Mouse (Mus musculus): ENCODE data around the gene Fam129c. TPM values are rescaled to one million over a fixed set of nuclear protein-coding genes. Genes with fewer than 3 reads are reported as not detected.

Fam129c gene
- total RNA-seq, 2 experiments from 2014 or later, result 0.81 to 1.3 TPM

DNA sequence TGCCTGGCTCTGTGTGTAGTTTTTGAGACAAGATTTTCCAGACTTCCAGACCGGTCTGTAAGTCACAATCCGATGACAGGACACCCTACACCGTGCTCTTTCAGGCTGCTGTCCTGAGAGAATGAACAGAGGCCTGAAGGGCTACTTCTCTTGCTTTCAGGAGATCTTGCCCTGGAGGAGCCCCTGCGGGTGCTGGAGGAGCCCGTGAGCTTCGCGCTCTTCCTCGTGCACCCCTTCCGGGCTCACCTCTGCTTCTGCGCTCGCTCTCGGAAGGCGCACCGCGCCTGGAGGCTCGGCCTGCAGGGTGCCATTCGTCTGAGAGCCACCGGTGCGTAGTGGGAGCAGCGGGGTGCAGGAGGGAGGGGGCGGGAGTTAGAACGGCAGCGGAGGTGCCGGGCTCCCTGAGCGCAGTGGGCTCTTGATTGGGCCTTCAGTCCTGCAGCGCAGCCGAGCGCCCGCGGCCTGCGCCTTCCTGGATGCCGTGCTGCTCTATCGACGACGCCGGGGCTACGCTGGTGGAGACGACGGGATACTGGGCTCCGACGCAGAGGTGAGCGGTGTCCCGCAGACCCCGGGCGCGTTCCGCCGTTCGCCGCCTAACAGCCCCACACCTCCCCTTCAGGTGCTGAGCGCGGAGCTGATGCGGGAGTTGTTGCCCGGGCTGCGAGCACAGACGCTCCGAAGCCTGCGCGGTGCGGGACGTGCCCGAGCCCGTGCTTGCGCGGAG, 4.7 kb downstream of the Fam129c start:
- intact Hi-C loops (cut with DNase I), result no loop called here

DNA sequence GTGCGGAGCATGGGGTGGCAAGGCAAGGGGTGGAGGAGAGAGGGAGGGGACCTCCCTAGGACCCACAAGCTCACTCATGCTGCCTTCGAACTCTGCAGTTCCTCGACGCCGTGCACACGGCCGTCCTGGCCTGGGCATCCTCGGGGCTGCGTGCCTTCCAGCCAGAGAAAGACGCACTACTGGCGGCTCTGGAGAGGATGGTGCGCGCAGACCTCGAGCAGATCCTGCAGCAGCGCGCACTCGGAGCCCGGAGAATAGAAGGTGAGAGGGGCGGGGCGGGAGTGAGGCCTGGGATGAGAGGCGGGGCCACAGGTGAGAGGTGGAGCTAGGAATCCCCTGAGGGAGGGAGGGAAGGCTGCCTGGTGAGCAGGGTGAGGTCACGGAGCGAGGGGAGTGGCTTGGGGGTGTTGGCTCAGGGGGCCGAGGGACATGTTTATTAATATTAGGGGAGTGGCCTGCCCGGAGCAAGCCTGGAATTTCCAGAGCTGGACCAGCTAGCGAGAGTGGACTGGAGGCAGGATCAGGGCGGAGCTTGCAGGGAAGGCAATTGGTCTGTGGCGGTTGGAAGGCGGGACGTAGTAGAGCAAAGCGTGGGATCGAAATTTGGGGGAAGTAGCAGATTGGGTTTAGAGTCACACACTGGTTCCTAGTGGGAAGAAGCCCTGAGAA, 5.4 kb downstream of the Fam129c start:
- intact Hi-C loops (cut with DNase I), result no loop called here
- DNase-seq, result peak; percentile 63 to 76

More for the DNA sequence above, 4.7 kb downstream of the Fam129c start:
- DNase-seq, result no peak

DNA sequence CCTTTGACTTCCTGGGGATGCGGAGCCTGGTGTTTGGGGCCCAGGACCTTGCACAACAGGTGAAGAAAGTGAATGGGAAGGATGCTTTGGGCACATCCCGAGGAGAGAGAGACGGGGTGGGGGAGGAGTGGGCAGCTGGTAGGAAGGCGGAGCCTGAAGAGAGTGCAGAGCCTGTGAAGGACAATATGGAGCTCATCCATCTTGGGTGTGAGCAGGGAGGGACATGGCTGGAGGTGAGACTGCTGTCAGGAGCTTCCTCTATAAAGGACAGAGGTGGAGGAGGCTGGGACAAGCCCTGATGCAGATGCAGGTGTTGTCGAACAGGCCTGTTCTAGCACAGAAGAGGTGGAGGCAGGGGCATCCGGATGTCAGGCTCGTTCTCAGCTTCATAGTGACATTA, 6.6 kb downstream of the Fam129c start:
- no peak for DNase-seq
- intact Hi-C loops (cut with DNase I), result no loop called here

DNA sequence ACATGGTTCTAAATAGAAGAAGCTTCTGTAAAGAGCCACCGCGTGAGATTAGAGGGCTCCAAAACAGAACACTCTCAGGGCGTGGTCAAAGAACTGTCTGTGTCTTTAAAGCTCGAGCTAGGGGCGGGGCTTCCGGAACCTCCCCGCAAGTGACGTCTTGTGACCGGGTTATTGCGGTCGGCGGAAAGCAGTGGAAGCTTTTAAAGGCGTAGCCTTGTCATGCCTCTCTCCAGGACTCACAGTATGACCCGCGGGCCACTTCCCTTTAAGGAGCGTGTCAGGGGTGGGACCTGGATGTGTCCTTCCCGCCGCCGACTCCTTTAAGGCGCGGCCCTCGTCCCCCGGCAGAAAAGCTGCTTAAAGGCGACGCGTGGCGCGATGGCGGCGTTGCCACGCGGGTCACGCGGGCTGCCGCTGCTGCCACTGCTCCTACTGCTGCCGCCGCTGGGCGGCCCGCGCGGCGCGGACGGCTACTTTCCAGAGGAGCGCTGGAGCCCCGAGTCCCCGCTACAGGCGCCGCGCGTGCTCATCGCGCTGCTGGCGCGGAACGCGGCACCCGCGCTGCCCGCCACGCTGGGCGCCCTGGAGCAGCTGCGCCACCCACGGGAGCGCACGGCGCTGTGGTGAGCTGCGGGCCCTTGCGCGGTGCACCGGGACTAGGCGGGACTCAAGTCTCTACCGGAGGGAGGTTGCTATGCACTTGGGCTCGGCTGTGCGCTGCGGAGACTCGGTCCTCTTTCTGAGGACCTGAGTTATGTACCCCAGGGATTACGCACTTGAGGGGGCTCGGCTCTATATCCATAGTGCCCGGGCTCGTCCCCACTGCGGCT, 13.6 kb downstream of the Fam129c start, which contains the start of gene Colgalt1:
Gene Colgalt1, plus strand, starts transcription at position 177 of the 830 bp plus-strand sequence.
- intact Hi-C loops (cut with DNase I), result loop anchor here (5.0 kb wide), 1 partner anchor 51 kb away; no protein-coding TSS in a partner anchor
- peak; percentile 98 for DNase-seq

DNA sequence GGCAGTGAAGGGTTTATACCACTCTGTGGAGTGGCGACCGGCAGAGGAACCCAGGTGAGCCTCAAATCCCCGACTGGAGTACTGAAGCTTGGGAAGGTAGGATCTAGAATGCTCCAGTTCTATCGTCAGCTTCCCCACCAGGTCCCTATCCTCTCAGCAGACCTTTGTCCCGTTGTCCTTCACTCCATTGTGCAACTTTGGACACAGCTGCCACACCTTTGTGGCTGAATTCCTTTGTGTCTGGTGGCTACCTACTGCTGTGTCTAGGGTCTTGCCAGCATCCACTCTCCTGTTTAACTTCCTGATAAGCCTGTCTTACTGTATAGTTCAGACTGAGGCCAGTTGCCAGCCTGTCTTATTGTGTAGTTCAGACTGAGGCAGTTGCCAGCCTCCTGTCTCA, 14.7 kb downstream of the Fam129c start:
- intact Hi-C loops (cut with DNase I), result loop anchor here (5.0 kb wide), 1 partner anchor 50 kb away; no protein-coding TSS in a partner anchor
- DNase-seq, result no peak

DNA sequence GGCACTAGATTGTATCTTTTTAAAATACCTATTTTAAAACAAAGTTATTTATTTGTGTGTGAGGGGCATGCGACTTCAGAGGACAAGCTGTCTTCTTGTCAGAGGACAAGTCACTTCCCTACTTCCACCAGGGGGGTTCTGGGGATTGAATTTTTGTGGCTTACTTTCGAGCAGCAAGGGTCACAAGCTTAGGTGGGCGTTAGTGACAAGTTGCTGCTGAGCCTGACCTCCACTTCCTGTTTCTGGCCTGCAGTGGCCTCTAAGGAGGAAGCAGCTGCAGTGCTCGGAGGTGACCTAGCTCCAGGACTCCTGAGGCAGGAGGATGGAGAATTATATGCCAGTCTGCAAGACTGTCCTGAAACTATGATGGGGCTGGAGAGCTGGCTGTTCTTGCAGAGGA, 16.0 kb downstream of the Fam129c start:
- intact Hi-C loops (cut with DNase I), result loop anchor here (5.0 kb wide), 1 partner anchor 49 kb away; no protein-coding TSS in a partner anchor
- no peak for DNase-seq

DNA sequence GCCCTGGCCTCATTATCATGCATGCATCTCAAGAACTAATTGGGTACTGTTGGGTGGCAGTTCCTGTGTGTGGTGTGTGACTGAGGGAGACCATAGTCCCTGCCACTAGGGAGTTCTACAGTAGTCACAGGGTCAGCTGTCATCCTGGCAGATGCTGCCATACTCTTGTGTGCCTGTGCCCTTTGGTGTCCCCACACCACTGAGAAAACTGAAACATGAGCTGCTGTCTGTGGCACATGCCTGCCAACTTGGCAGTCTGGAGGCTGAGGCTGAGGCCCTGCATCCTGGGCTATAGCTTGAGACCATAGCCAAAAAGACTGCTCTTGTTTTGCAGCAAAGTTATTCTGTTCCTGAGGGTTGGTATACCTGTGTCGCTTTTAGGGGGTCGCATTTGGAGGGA, 22.3 kb downstream of the Fam129c start:
- intact Hi-C loops (cut with DNase I), result no loop called here
- DNase-seq, result no peak

DNA sequence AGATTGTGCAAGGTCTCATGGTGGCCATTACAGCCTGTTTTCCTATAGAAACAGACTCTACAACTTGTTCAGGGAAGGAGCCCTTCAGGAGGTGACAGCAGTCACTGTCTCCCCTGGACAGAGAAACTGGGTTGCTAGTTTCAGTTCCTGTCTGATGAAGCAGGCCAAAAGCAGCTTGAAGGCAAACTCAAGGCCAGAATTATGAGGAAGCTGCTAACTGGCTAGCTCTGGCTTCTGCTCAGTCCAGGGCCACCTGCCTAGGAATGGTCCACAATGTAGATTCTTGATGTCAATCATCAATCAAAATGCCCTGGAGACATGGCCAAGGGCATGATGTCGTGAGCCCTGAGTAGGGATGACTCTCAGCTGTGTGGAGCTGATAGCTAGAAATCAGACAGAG, 27.6 kb downstream of the Fam129c start:
- no peak for DNase-seq
- intact Hi-C loops (cut with DNase I), result no loop called here

DNA sequence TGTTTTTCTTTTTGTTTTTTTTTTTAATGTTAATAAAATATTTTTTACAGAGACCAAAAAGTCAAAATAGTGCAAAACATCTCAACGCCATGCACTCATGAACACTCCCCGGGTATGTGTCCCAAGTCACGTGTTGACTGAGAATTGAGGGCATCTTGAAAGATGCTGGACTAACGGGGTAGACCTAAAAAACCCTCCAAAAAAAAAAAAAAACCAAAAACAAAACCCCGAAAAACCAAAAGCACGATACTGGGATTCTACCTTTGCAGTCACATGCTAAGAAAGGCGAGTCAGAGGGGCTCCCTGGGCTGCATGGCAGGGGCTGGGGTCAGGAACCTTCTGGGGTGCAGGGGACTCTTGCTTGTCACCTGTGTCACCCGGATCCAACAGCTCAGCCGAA, 29.3 kb downstream of the Fam129c start:
- no peak for DNase-seq
- intact Hi-C loops (cut with DNase I), result no loop called here

DNA sequence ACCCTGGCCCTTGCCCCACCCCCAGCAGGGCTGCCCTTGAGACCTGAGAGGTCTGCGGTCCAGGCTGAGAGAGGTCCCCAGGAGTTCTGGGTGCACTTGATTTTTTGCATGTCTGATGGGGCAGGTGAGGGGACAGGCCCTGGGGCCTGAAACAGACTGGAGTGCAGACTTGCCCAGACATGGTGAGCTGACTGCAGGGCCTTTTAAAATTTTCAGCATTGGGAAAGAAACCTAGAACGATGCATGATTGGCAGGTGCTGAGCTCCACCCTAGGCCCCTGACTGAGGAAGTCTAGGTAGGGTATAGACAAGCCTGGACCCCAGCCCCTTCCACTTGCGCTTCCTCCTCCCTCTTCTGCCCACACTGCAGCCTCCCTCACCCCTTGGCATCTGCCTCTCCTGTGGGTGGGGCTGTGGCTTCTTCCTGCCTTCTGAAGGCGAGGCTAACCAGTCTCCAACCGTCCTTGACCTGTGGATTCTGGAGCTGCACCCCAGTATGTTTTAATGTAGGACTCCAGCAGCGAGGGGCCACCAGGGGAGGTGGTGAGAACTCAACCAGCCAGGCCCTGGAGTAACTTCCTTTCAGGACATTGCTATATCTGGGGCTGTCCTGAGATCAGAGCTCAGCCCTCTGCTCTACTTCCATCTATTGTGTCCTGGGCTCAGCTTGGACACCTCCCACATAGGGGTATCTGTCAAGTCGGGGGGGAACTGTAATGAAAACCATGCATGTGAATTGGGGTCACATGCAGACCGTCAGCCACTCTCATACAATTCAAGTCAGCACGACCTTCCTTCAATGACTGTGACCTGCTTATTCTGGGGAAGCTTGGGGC, 30.0 kb downstream of the Fam129c start:
- intact Hi-C loops (cut with DNase I), result no loop called here
- DNase-seq, result peak; percentile 23 to 27

DNA sequence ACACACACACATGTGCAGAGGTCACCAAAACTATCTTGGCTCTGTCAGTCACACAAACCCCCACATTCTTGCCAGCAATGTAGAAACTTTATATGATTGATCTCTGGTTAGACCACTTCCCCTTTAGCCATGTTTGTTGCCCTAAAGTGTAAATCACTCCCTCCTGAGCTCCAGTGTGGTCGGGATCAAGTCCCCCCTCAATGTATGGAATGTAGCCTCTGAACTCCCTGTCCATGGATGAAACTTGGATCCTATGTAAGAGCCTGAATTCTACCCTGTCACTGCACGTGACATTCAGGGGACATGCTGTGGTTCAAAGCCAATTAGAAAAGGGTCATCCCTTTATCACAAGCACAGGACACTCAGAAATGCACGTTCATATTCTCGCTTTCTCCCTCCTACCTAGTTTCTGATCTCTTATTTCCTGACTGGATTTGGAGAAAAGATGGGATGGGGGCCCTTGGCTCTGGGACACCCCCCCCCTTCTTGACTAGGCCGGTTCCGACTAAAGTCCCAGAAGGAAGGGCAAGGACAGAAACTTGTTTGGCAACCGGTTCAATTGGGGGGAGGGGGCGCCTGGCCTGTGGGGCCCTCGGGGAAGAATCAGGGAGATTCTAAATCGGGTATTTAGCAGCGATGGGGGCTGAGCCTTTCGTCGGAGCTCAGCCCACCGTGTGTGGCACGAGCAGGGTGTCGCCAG, 31.1 kb downstream of the Fam129c start:
- intact Hi-C loops (cut with DNase I), result no loop called here
- no peak for DNase-seq

DNA sequence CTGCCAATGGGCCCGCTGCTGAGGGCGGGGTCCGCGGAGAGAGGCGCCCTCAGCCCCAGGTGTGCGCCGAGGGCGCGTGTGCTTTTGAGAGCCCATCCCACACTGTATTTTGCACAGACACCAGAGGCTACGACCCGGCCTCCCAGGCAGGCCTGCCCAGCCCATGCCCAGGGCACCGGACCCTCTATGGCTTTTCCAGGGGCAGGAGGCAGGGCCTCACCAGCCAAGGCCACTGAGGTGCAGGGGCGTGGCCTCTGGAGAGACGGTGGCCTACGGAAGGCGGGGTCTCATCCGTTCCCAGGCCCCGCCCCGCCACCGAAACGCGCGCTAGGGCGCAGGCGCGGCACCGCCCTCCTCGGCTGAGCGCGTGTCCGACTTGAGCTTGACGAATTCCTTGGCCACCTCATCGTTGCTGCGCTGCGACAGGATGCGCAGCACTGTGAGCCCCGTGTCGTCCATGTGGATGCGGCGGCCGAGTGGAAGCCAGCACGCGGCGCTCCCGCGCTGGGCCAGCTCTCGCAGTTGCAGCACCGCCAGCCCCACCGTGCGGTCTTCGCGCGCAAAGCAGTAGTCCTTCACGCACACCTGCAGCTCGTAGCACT, 31.7 kb downstream of the Fam129c start:
- intact Hi-C loops (cut with DNase I), result no loop called here
- DNase-seq, result peak; percentile 94 to 95

DNA sequence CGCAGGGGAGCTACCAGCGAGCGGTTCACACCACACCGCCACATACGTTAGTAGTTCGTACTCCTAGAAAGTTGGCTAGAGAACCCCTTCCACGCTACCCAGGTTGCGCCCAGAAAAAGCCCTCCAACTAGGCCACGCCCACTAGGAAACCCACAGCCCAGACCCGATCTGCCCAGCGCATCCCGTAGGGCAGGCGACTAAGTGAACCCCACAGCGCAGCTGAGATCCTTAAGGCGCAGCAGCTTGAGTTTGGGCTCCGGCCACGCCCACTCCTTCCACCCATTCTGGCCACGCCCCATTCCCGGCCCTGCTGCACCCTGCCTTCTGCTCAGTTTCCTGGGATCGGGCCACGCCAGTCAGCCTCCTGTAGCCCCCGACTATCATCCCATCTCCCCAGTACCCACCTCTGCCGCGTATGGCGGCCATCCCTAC, 32.3 kb downstream of the Fam129c start:
- intact Hi-C loops (cut with DNase I), result no loop called here
- DNase-seq, result peak; percentile 37 to 41

DNA sequence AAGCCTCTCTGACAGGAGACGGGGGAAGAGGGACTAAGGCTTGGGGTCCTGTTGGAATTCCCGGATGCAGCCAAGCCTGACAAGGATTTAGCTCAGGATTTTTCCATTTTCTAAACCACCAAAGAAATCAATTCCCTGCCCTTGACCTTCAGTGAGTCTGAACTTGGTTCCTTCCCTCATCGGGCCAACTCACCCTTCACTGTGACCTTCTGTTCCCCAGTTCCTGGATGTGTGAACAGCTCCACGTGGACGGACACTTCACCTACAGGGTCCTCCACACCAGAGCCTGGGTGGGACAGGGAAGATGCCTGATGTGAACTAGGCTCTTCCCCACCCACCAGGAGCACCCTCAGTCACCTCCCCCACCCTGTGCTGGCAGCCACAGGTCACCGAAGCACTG, 33.3 kb downstream of the Fam129c start:
- intact Hi-C loops (cut with DNase I), result no loop called here
- no peak for DNase-seq

DNA sequence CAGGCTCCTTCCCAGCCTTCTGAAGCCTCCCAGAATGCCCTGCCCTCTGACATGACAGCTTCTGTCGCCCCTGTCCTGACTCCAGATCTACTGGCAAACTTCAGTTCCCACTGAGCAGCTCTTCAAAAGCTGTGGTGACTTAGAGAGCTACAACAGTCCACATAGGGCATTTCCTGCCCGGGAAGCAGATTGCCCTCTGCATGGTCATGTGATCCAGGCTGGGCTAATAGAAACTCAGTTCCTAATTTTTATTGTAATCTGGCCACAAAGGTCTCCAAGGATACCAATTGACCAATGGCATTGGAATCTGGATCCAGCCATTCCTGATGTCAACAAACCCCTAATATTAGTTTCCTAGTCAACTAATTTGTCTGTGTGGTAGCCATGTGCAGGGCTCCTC, 34.4 kb downstream of the Fam129c start:
- intact Hi-C loops (cut with DNase I), result loop anchor here (2.0 kb wide), 1 partner anchor 71 kb away; no protein-coding TSS in a partner anchor
- DNase-seq, result no peak

DNA sequence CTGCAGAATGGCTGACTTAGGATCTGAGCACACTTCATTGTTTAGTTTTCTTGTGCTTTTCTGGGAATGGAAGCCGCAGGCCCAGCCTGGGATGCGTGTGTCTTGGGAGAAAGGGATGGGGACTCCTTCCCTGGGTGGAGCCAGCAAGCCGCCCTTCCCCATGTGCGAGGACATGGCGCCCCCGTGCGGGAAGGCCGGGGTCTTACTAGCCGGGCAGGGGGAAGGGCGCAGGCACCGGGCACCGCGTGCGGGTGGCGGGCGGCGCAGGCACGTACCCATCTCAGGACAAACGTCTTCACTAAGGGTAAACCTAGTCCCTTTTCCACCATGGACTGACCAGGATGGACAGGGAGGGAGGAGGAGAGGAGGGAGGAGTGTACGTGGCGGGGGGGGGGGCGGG, 35.7 kb downstream of the Fam129c start:
- intact Hi-C loops (cut with DNase I), result loop anchor here (2.0 kb wide), 1 partner anchor 72 kb away; no protein-coding TSS in a partner anchor

DNA sequence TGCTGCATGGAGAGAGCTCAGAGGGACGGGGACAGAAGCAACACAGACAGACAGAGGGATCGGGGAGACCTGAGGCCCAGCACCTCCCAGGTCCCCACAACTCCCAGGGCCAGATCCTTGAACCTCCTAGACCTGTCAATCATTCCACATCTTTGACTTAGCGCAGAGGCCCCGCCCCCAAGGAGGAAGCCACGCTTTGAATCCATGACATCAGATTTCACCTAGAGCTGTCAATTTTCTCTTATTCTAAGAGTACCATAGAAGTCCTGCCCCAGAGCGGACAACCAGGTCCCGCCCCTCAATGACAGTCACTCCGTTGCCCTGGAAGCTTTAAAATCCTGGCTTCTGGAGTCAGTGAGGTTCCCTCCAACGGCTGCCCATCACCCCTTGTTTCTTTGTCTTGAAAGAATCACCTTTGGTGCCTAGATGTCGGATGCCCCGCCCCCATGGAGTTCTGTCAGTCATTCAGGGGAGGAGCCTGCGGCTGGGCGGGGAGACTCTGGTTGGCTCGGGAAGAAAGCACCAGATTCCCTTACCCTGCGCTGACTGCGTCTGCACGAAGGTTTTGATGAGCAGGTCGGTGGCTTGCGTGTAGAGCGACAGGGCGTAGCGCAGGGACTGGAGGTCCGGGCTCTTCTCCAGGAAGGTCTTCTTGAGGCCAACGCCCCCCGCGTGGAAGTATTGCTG, 36.7 kb downstream of the Fam129c start:
- intact Hi-C loops (cut with DNase I), result loop anchor here (2.0 kb wide), 1 partner anchor 73 kb away; no protein-coding TSS in a partner anchor
- peak; percentile 40 to 53 for DNase-seq

More for the DNA sequence above, 35.7 kb downstream of the Fam129c start:
- DNase-seq, result peak; percentile 49 to 66

Data from heart, postnatal 10 days (tissue).